Mouse (Mus musculus): ENCODE data around the gene Cblc. TPM values are rescaled to one million over a fixed set of nuclear protein-coding genes. Genes with fewer than 3 reads are reported as not detected.
"Not testable (repeated sequence)": the region's sequence is repeated elsewhere in the genome, so short reads cannot be mapped to it uniquely, and the experiment has no call there.

Gene Cblc
- total and polyA plus RNA-seq, 2 experiments: 17.8 to 23.0 TPM

DNA sequence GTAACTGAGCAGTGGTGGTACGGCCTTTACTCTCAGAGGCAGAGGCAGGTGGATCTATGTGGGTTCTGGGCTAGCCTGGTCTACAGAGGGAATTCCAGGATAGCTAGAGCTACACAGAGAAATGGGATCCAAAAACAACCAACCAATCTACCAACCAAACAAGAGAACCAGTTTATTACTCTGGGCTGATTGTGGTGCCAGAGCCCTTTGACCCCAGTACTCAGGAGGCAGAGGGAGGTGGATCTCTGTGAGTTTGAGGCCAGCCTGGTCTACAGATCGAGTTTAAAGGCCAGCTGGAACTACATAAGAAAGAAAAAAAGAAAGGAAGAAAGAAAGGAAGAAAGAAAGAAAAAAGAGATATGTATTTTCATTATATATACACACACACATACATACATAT, 1.4 kb downstream of the Cblc start:
- TF ChIP-seq POLR2A (IDR thresholded peaks at IDR 0.05; ENCODE audit: extremely low read depth, insufficient read depth, low read length) (no peak), CTCF (IDR thresholded peaks at IDR 0.05; ENCODE audit: low read depth, low read length) (no peak)
- H3K4me3 ChIP-seq (ENCODE audit: insufficient read depth, low read depth, low read length): no peak overlapping the region
- H3K27ac ChIP-seq (replicated peaks; ENCODE audit: insufficient read depth, low read depth, low read length): no peak overlapping the region
- peaks cover 11% of the 10 kb centered on the region for H3K4me1 ChIP-seq (ENCODE audit: control insufficient read depth, insufficient read depth, low read length)
- no peaks in the 10 kb centered on the region; the same call in 1 of the 2 replicates for H3K79me2 ChIP-seq (ENCODE audit: control insufficient read depth, insufficient read depth, low read length)
- 55% methylated on average over 2 of the region's 2 CpGs for WGBS
- no peaks in the 10 kb centered on the region for H3K27me3 ChIP-seq (ENCODE audit: control insufficient read depth, insufficient read depth, low read length)
- H3K36me3 ChIP-seq (ENCODE audit: control insufficient read depth, insufficient read depth, low read length): no peaks in the 10 kb centered on the region; the same call in 1 of the 2 replicates
- no peak overlapping the region for H3K9ac ChIP-seq (ENCODE audit: low read depth, low read length)
- DNase-seq (ENCODE audit: extremely low read depth, low read depth, low spot score): peak; percentile 73

DNA sequence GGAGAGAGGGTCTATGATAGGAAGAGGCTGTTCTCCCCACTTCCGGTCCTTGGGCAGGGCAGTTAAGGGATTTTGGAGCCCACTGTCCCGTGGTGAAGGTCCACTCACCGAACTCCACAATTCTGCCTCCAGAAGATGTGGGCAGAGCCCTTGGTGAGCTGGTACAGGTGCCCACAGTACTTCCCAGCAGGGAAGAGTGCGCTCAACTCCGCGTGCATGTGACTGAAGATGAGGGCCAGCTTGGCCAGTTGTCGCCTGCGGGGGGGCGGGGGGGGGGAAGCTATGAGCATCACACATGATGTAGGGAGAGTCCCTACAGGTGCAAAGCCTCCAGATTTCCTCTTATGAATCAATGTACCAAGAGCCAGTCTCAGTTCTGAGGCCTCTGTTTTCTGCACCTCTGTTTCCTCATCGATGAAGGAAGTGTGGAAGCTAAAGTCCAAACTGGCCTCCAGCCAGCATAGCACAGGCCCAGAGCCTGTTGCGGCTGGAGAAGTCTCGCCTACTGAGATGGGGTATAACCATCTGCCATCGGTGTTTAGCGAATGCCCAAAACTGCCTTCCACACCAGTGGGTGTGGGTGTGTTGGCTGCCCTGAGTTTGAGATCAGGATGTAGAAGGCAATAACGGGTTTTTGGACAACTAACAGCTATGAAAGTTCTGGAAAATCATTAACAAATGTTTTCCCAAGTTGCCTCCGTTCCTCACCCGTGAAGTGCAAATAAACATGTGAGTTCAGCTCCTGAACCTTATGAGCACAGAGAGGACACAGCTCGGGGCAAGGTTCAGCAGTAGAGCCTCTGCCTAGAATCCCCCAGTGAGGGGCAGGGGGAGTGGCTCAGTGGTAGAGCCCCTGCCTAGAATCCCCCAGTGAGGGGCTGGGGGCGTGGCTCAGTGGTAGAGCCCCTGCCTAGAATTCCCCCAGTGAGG, 3.6 kb downstream of the Cblc start:
- DNase-seq (ENCODE audit: extremely low read depth, low read depth, low spot score): peak; percentile 97

GRCm38 (mm10) chr7:19791504-19791903, 5.1 kb downstream of the Cblc start:
- not testable (repeated sequence) for H3K79me2 ChIP-seq (ENCODE audit: control insufficient read depth, insufficient read depth, low read length); DNase-seq (ENCODE audit: extremely low read depth, low read depth, low spot score); H3K4me3 ChIP-seq (ENCODE audit: insufficient read depth, low read depth, low read length); H3K27me3 ChIP-seq (ENCODE audit: control insufficient read depth, insufficient read depth, low read length); H3K9ac ChIP-seq (ENCODE audit: low read depth, low read length); H3K27ac ChIP-seq (replicated peaks; ENCODE audit: insufficient read depth, low read depth, low read length); H3K36me3 ChIP-seq (ENCODE audit: control insufficient read depth, insufficient read depth, low read length)
- peaks cover 15% of the 10 kb centered on the region for H3K4me1 ChIP-seq (ENCODE audit: control insufficient read depth, insufficient read depth, low read length)
- WGBS: 88% methylated on average over 2 of the region's 2 CpGs

More for the DNA sequence above, 3.6 kb downstream of the Cblc start:
- Histone ChIP-seq H3K9ac (ENCODE audit: low read depth, low read length) (peak overlapping the region; percentile 2; the same call in 1 of the 2 replicates), H3K27me3 (ENCODE audit: control insufficient read depth, insufficient read depth, low read length) (no peaks in the 10 kb centered on the region), H3K4me3 (ENCODE audit: insufficient read depth, low read depth, low read length) (no peak overlapping the region), H3K4me1 (ENCODE audit: control insufficient read depth, insufficient read depth, low read length) (peaks cover 15% of the 10 kb centered on the region), H3K36me3 (ENCODE audit: control insufficient read depth, insufficient read depth, low read length) (no peaks in the 10 kb centered on the region; the same call in 1 of the 2 replicates), H3K79me2 (ENCODE audit: control insufficient read depth, insufficient read depth, low read length) (no peaks in the 10 kb centered on the region; the same call in 1 of the 2 replicates), H3K27ac (replicated peaks; ENCODE audit: insufficient read depth, low read depth, low read length) (peak overlapping the region; percentile 68)
- TF ChIP-seq CTCF (IDR thresholded peaks at IDR 0.05; ENCODE audit: low read depth, low read length) (no peak), POLR2A (IDR thresholded peaks at IDR 0.05; ENCODE audit: extremely low read depth, insufficient read depth, low read length) (no peak)
- WGBS: 36% methylated on average over 19 of the region's 19 CpGs

- no peaks in the 10 kb centered on the region for H3K27me3 ChIP-seq (ENCODE audit: control insufficient read depth, insufficient read depth, low read length)
- peaks cover 17% of the 10 kb centered on the region for H3K4me1 ChIP-seq (ENCODE audit: control insufficient read depth, insufficient read depth, low read length)
- H3K4me3 ChIP-seq (ENCODE audit: insufficient read depth, low read depth, low read length): no peak overlapping the region
- WGBS: 14% methylated on average over 19 of the region's 19 CpGs
- peak overlapping the region; percentile 24; the same call in 1 of the 2 replicates for H3K9ac ChIP-seq (ENCODE audit: low read depth, low read length)
- no peaks in the 10 kb centered on the region; the same call in 1 of the 2 replicates for H3K36me3 ChIP-seq (ENCODE audit: control insufficient read depth, insufficient read depth, low read length)
- peak; percentile 62 for DNase-seq (ENCODE audit: extremely low read depth, low read depth, low spot score)
- no peaks in the 10 kb centered on the region for H3K79me2 ChIP-seq (ENCODE audit: control insufficient read depth, insufficient read depth, low read length)
- TF ChIP-seq POLR2A (IDR thresholded peaks at IDR 0.05; ENCODE audit: extremely low read depth, insufficient read depth, low read length) (no peak), CTCF (IDR thresholded peaks at IDR 0.05; ENCODE audit: low read depth, low read length) (peak; percentile 93)
- H3K27ac ChIP-seq (replicated peaks; ENCODE audit: insufficient read depth, low read depth, low read length): no peak overlapping the region
Observed at GRCm38 (mm10) chr7:19789904-19790347, 6.7 kb downstream of the Cblc start.

DNA sequence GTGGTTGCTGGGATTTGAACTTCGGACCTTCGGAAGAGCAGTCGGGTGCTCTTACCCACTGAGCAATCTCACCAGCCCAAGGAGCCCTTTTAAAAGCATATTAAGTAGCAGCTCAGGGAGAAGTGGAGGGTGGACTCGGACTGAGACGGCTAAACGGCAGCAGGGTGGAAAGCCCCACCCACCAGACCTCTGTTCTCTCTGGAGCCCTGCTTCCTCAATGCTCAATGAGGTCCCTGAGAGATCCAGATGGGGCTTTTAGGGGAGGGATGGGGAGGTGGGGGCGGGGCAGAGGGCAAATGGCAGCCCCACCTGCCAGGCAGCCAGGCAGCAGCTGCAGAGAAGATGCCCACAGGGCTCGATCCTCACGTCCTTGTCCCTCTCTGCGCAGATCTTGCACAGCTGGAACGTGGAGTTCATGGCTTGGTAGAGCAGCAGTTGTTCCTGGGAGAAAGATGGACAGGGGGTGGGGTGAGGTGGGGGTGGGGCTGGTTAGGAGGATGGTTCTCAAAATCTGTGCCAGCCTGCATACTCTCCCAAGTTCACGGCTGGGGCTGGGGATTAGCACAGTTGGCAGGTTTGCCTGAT, 10.6 kb downstream of the Cblc start:
- Histone ChIP-seq H3K27ac (replicated peaks; ENCODE audit: insufficient read depth, low read depth, low read length) (no peak overlapping the region), H3K36me3 (ENCODE audit: control insufficient read depth, insufficient read depth, low read length) (no peaks in the 10 kb centered on the region; the same call in 1 of the 2 replicates)
- 63% methylated on average over 12 of the region's 12 CpGs for WGBS

More for the DNA sequence above, 10.6 kb downstream of the Cblc start:
- Histone ChIP-seq H3K27me3 (ENCODE audit: control insufficient read depth, insufficient read depth, low read length) (no peaks in the 10 kb centered on the region), H3K9ac (ENCODE audit: low read depth, low read length) (no peak overlapping the region), H3K4me3 (ENCODE audit: insufficient read depth, low read depth, low read length) (no peak overlapping the region), H3K4me1 (ENCODE audit: control insufficient read depth, insufficient read depth, low read length) (peaks cover 23% of the 10 kb centered on the region), H3K79me2 (ENCODE audit: control insufficient read depth, insufficient read depth, low read length) (no peaks in the 10 kb centered on the region)
- TF ChIP-seq POLR2A (IDR thresholded peaks at IDR 0.05; ENCODE audit: extremely low read depth, insufficient read depth, low read length) (no peak), CTCF (IDR thresholded peaks at IDR 0.05; ENCODE audit: low read depth, low read length) (no peak)
- DNase-seq (ENCODE audit: extremely low read depth, low read depth, low spot score): no peak
